Mouse (Mus musculus): ENCODE data around the gene Gm21936.
"Not testable (repeated sequence)": the region's sequence is repeated elsewhere in the genome, so short reads cannot be mapped to it uniquely, and the experiment has no call there.

The Gm21936 gene

DNA sequence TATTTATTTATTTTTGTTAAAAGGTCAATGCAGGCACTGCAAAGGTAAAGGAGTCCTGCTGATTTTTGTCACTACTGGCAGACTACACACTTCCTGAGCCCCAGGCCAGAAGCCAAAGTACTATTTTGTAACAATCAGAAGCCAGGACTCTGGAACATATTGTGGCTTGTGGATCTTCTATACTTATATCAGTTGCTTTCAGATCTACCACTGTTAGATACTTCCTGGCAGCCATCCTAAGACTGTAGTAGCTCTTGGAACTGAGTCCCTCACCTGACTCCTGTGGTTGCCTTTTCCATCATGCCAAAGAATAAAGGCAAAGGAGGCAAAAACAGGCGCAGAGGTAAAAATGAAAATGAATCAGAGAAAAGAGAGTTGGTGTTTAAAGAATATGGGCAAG, at the start of gene Gm21936:
TSS of gene Gm21936 (plus strand) at position 301 of the 400 bp plus-strand sequence.
- not testable (repeated sequence) for DNase-seq

DNA sequence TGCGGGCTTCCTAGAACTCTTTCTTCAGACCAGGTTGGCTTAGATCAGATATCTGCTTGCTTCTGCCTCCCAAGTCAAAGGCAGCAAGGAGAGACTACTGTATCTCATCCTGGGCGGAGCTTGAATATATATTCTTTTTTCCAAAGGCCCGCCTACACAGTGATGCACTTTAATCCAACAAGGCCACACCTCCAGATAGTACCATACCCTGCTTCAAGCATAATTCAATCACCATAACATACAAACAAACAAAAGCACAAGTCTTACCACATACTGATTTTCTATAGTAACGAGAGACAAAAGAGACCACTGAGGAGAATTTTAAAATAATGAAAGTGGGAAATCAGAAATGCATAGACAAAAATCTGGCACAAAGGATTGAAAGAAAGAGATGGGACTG, 19.7 kb upstream of the Gm21936 start, which contains the start of gene Gm21319:
TSS of gene Gm21319 (minus strand) at position 101 of the 400 bp plus-strand sequence.
- not testable (repeated sequence) for DNase-seq

DNA sequence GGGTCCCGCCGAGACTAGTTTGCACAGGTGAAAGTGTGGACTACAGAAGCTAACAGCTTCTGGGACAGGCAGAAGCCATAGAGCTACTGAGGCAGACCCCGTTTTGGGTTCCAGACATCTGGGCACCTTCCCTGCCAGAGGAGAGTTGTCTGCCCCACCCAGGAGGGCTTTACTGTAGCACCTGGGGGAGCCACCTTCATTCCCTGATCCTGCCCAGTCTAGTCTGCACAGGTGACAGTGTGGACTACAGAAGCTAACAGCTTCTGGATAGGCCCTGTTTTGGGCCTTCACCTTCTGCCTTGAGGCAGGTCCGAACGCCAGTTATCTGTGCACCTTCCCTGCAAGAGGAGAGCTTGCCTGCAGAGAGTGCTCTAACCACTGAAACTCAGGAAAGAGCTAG, 2.7 kb downstream of the Gm21936 start:
- not testable (repeated sequence) for DNase-seq

DNA sequence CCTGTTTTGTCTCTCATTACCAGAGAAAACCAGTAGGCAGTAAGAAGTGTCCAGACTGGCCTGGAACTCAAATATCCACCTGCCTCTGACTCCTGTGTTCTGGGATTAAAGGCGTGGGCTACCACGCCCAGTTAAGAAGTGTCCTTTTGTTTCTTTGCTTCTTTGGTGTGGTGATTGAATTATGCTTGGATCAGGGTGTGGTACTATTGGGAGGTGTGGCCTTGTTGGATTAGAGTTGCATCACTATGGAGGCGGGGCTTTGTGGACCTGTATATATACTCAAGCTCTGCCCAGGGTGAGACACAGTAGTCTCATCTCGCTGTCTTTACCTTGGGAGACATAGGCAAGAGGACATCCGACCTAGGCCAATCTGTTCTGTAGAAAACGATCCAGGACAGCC, 21.0 kb downstream of the Gm21936 start, which contains the start of gene BB287469:
TSS of gene BB287469 (plus strand) at position 301 of the 400 bp plus-strand sequence.
- DNase-seq, result not testable (repeated sequence)

DNA sequence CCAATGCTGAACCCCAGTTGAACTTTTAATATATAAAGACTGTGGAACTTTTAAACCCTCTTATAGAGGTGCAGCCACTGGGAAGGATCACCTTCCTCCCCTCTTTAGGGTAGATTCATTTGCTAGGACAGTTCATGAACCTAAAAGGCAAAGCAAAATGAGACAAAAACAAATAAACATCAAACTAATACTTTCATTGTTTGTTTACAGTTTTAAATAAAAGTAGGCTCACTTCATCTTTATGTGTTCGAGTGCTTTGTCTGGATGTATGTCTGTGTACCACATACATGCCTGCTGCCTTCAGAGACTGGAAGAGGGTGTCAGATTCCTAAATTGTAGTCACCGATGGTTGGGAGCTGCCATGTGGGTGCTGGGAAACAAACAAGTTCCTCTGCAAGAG, 46.9 kb downstream of the Gm21936 start, which contains the start of gene Gm2001:
TSS of gene Gm2001 (minus strand) at position 101 of the 400 bp plus-strand sequence.
- not testable (repeated sequence) for DNase-seq
